In the genomic region with DNA sequence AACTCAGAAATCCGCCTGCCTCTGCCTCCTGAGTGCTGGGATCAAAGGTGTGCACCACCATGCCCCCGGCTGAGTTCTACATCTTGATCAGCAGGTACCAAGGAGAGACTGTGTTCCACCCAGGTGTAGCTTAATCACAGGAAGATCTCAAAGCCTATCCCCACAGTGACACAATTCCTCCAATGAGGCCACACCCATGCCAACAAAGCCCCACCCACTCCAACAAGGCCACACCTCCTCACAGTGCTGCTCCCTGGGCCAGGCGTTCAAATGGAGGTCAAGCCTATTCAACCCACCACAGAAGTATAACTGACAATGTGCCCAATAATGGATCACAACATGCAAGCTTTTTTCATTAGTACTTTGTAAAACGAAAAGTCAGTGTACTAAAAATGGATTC, we compare ENCODE assay signal across 20 mouse cellular contexts. TPM values are rescaled to one million over a fixed set of nuclear protein-coding genes. Genes with fewer than 3 reads are reported as not detected.
A peak's percentile ranks its signal among the peaks of the same experiment; 100 is the strongest.
DNase-seq lines count a peak whose midpoint lies in the region; ATAC-seq lines count a peak whose summit lies in the region.
"Had no signal": no experiment of that assay in that cellular context is flagged by ENCODE, and none has a peak within 500 bp of the region (broad histone marks: within the 10 kb centered on the region; RNA-seq: fewer than 3 reads in every experiment).

No protein-coding gene starts in this region.

- WGBS in midbrain, embryonic 11.5 days, result 90% methylated on average over 4 of the region's 4 CpGs
- WGBS in midbrain, embryonic 14.5 days, result 81% methylated on average over 4 of the region's 4 CpGs

- no peak overlapping the region for H3K27ac ChIP-seq in midbrain, embryonic 11.5 days (ENCODE audit: low read depth, low read length)
- no peak overlapping the region for H3K27ac ChIP-seq in midbrain, embryonic 14.5 days (replicated peaks; ENCODE audit: low read depth, low read length)
- H3K27ac ChIP-seq: embryonic facial prominence, embryonic 12.5 days; forebrain, embryonic 12.5 days; heart, embryonic 13.5 days; hindbrain, embryonic 12.5 days had no signal

- no peaks in the 10 kb centered on the region for H3K27me3 ChIP-seq in midbrain, embryonic 11.5 days (ENCODE audit: control insufficient read depth, insufficient read depth, low read length)
- H3K27me3 ChIP-seq in midbrain, embryonic 14.5 days (ENCODE audit: control insufficient read depth, insufficient read depth, low read length), result no peaks in the 10 kb centered on the region
- H3K27me3 ChIP-seq: embryonic facial prominence, embryonic 12.5 days; heart, embryonic 13.5 days; hindbrain, embryonic 12.5 days had no signal

- H3K36me3 ChIP-seq in midbrain, embryonic 11.5 days (ENCODE audit: control insufficient read depth, insufficient read depth, low read length), result no peaks in the 10 kb centered on the region
- H3K36me3 ChIP-seq in midbrain, embryonic 14.5 days (ENCODE audit: control insufficient read depth, insufficient read depth, low read length), result no peaks in the 10 kb centered on the region
- H3K36me3 ChIP-seq: embryonic facial prominence, embryonic 12.5 days; forebrain, embryonic 12.5 days; heart, embryonic 13.5 days; hindbrain, embryonic 12.5 days had no signal

- no peak overlapping the region for H3K9ac ChIP-seq in midbrain, embryonic 11.5 days (ENCODE audit: low read length)
- H3K9ac ChIP-seq in midbrain, embryonic 14.5 days (replicated peaks; ENCODE audit: low read length), result no peak overlapping the region
- H3K9ac ChIP-seq: embryonic facial prominence, embryonic 12.5 days; forebrain, embryonic 12.5 days; heart, embryonic 13.5 days; hindbrain, embryonic 12.5 days had no signal

- H3K4me2 ChIP-seq in midbrain, embryonic 11.5 days, result no peak overlapping the region
- no peak overlapping the region for H3K4me2 ChIP-seq in midbrain, embryonic 14.5 days (ENCODE audit: low read length)
- H3K4me2 ChIP-seq: embryonic facial prominence, embryonic 12.5 days; forebrain, embryonic 12.5 days; heart, embryonic 13.5 days; hindbrain, embryonic 12.5 days had no signal

- peak; percentile 44 for DNase-seq in midbrain, embryonic 11.5 days (ENCODE audit: low spot score, missing footprints)
- no peak for DNase-seq in midbrain, embryonic 14.5 days
- peak; percentile 81 for DNase-seq in ES-CJ7 (ENCODE audit: low read depth, low spot score)
- peak; percentile 85 for DNase-seq in ZHBTc4 (ENCODE audit: low read depth, low spot score)
- DNase-seq in yolk sac, embryonic 10.5 days (ENCODE audit: low spot score), result peak; percentile 29
- no peak for DNase-seq in lung, adult 18-20 months
- DNase-seq: adrenal gland, postnatal 14 days; cerebellum, adult 11-12 months; cerebellum, adult 9-10 months; cerebellum, postnatal 25 days; gastrocnemius, postnatal 14 days; heart, postnatal 36 days had no signal

- no peak overlapping the region for H3K4me3 ChIP-seq in midbrain, embryonic 11.5 days (ENCODE audit: low read depth, low read length)
- no peak overlapping the region for H3K4me3 ChIP-seq in midbrain, embryonic 14.5 days (replicated peaks; ENCODE audit: low read depth, low read length)
- H3K4me3 ChIP-seq: embryonic facial prominence, embryonic 12.5 days; forebrain, embryonic 12.5 days; heart, embryonic 13.5 days; hindbrain, embryonic 12.5 days had no signal

- H3K4me1 ChIP-seq in midbrain, embryonic 11.5 days (ENCODE audit: control insufficient read depth, insufficient read depth, low read length), result peaks cover 10% of the 10 kb centered on the region
- H3K4me1 ChIP-seq in midbrain, embryonic 14.5 days (ENCODE audit: control insufficient read depth, insufficient read depth, low read length), result peaks cover 10% of the 10 kb centered on the region; the same call in 1 of the 2 replicates

- ATAC-seq in midbrain, embryonic 11.5 days (ENCODE audit: low FRiP score), result no peak
- ATAC-seq in midbrain, embryonic 14.5 days (ENCODE audit: low FRiP score, low TSS enrichment), result no peak
- no peak for ATAC-seq in megakaryocyte, adult 5-6 weeks (ENCODE audit: poor library complexity, severe bottlenecking)
- ATAC-seq: CD4-positive, CD25-positive, alpha-beta regulatory T cell, adult 4 months; forebrain, embryonic 16.5 days; hindbrain, embryonic 16.5 days had no signal

- H3K9me3 ChIP-seq in midbrain, embryonic 11.5 days (ENCODE audit: control insufficient read depth, low read length), result no peaks in the 10 kb centered on the region
- no peaks in the 10 kb centered on the region for H3K9me3 ChIP-seq in midbrain, embryonic 14.5 days (ENCODE audit: control insufficient read depth, low read length)
- H3K9me3 ChIP-seq: embryonic facial prominence, embryonic 12.5 days; forebrain, embryonic 12.5 days; heart, embryonic 13.5 days; hindbrain, embryonic 12.5 days had no signal

RNA-seq across cellular contexts. Expression of a gene that starts 4.9 kb away (rescaled TPM):
- polyA plus RNA-seq in midbrain, embryonic 11.5 days (2014; fragmentation: Nextera tagmentation; extraction: Ambion mirVana), result 67.6 and 72.9 TPM in 2 replicates
- polyA plus RNA-seq in midbrain, embryonic 14.5 days (2014; fragmentation: Nextera tagmentation; extraction: Ambion mirVana), result 67.8 and 90.2 TPM in 2 replicates
- total RNA-seq in megakaryocyte, adult 5-6 weeks (2015), result 50.9 and 56.6 TPM in 2 replicates
- total RNA-seq in megakaryocyte, adult 5-6 weeks (2017), result 85.0 and 90.9 TPM in 2 replicates

RNA-seq across cellular contexts. Expression of a gene that starts 4.9 kb away (rescaled TPM):
- polyA plus RNA-seq in midbrain, embryonic 11.5 days (2014; fragmentation: Nextera tagmentation; extraction: Ambion mirVana), result 51.0 and 58.0 TPM in 2 replicates
- 45.0 and 54.0 TPM in 2 replicates for polyA plus RNA-seq in midbrain, embryonic 14.5 days (2014; fragmentation: Nextera tagmentation; extraction: Ambion mirVana)
- total RNA-seq in megakaryocyte, adult 5-6 weeks (2015), result 57.8 and 78.5 TPM in 2 replicates
- 57.3 and 58.5 TPM in 2 replicates for total RNA-seq in megakaryocyte, adult 5-6 weeks (2017)

Comparison
In these comparisons a context has a peak if more than half of its experiments do, and no peak if none do; other contexts are left out.
1. DNase-seq: peak in midbrain, embryonic 11.5 days (single experiment), ES-CJ7 (single experiment), ZHBTc4 (single experiment) and yolk sac, embryonic 10.5 days (single experiment); none in midbrain, embryonic 14.5 days (single experiment) and lung, adult 18-20 months (0 of 2).